Mouse (Mus musculus) left cerebral cortex, adult 11 months (tissue): Measurements from ENCODE around the gene BC049715.
"Not testable (repeated sequence)": the region's sequence is repeated elsewhere in the genome, so short reads cannot be mapped to it uniquely, and the experiment has no call there.

ENCODE experiments used
- DNase-seq: peaks from one replicate; pipeline ENCODE4 v3.0.0; 2022; ENCODE audit warnings: low spot score

Gene BC049715

GRCm38 (mm10) chr6:136852348-136852747, 24.9 kb downstream of the BC049715 start:
- no peak for DNase-seq

DNA sequence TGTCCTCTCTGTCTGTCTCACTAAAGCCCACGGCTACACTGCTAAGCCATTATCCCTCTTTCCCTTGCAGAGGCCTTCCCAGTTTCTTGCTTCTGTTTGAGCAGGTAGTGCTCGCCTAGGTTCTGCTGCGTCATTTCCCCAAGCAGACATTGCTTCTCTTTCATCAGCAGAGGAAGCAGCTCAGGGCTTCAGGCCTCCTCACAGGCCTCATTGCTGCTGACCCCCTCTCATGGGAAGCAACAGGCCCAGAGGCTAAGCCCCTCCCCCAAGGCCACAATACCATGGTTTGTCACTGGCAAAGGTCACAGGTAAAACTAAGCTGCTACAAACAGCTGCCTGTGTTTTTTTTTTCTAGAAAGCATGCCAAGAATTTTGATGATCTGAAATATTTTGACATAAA, 25.3 kb downstream of the BC049715 start:
- no peak for DNase-seq

DNA sequence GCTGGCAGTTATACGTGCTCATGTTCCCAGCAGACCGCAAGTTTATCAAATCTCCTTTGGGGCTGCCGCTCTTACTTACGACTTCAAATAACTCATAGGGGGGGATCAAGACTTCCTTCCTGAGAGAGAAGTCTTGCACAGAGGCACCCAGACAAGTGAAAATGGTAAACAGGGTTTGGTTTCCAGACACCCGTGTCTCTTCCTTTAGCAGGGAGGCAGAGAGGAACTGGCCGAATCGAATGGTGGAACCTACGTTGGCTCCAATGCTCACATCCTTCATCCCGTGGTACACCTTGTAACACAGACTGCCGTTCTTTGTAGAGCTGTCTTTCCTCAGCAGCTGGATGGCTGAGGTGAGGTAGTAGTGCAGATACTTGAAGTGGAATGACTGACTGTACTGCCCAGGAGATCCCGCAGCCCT, 26.9 kb downstream of the BC049715 start:
- no peak for DNase-seq

DNA sequence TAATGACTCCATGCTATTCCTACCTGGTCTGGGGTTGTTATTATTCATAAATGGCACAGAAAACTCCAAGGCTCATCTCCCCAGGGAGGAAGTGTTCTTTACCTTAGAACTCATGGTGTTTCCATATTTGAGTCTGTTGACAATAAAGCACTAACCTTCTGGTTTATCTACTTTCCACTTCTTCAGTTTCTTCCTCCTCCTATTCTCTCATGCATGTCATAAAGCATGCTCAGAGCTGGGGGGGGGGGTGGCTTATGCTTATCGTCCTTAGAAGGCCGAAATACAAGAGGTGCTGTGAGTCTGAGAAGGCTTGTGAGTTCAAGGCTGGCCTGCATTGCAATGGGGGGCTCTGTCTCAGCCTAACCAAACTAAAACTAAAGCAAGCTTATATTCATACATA, 27.8 kb downstream of the BC049715 start:
- DNase-seq, result no peak

GRCm38 (mm10) chr6:136856071-136856636, 28.7 kb downstream of the BC049715 start:
- no peak for DNase-seq

DNA sequence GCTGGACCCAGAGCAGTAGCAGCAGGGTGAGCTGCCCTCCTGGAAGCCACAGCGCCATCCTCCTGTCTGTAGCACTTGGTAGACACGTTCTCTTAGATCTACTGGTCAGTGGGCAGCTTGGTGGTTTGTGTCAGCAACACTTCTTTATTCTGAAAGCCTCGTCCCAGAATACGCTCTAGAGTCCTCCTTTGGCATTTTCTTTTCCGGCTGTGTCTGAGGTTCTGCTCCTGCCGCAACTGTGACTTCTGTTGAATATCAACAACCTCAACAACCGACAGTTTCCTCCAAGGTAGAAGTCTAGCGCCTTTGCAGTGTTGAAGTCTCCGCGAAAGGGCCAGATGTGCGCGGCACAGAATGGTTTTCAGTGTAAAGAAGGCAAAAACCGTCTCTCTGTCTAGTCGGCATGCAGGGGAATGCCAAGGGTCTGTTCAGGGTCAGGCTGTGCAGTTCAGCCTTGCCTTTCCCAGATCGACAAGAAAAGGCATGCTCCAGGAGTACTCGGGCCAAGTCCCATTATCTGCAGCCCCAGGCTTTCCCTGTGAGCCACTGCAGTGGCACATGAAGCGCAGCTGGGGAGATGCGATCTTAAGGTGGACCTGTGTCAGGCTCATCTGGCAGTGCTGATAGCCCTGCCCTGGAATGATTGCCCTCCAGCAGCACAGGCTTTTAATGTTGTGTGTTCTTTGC, 29.9 kb downstream of the BC049715 start, which contains the start of gene Art4:
TSS of gene Art4 (minus strand) at position 548 of the 687 bp plus-strand sequence.
- no peak for DNase-seq

DNA sequence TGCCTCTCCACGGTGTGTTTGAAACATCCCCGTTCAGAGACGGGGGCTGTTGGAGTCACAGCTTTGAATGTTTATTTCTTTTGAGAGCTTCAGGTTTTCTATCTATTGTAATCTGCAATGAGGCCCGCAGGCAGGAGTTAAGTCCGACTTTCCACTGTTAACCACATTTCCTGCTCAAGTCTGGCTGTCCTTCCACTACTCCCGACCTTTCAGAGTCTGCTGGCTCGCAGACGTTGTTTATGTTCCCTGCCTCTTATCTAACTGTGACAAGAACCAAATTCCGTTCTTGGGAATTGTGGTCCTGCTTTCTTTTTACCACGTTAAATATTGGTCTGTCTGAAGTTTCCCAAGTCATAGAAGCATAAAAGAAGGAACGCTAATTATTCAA, 30.4 kb downstream of the BC049715 start:
- DNase-seq, result no peak

GRCm38 (mm10) chr6:136858420-136858819, 31.0 kb downstream of the BC049715 start:
- no peak for DNase-seq

DNA sequence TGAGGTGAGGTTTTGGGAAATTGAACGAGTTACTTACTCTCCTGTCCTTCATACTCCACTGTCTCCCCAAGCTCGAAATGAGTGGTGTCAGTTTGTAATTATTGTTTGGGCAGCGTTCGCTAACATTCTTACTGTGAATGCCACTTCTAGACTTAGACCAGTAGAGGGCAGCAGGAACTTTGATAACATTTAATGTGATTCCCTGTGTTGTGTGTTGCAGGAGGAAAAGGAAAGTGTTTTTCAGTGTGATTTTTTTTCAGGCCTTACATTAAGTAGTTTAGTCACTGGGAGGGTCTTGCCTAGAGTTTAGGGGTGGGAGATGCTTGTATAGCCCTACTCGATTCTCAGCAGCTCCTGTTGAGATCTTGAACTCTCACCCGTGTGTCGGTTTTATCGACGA, 33.6 kb downstream of the BC049715 start:
- DNase-seq, result no peak

- DNase-seq, result no peak
Observed at GRCm38 (mm10) chr6:136865360-136865759, 37.9 kb downstream of the BC049715 start.

DNA sequence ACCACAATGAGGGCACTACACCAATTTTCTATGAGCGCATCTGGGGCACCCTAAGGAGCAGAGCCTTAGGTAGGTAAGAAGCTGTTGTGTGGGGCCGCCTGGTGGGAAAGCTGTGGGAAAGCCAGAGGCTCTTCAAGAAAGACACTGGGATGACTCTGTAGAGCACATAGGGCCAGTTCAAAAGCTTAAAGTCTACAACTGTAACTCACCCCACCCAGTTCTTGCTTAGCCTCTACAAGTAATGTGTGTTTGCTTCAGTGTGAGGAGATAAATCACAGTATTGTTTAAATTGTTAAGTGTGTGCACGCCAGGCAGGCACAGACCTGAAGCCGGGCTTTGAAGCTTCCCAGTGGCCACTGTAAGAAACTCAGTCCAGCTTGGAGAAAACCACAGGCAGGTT, 38.7 kb downstream of the BC049715 start:
- DNase-seq, result no peak

GRCm38 (mm10) chr6:136868921-136869320, 41.5 kb downstream of the BC049715 start:
- DNase-seq, result no peak

- DNase-seq, result no peak
Observed at GRCm38 (mm10) chr6:136874599-136874998, 47.2 kb downstream of the BC049715 start.

DNA sequence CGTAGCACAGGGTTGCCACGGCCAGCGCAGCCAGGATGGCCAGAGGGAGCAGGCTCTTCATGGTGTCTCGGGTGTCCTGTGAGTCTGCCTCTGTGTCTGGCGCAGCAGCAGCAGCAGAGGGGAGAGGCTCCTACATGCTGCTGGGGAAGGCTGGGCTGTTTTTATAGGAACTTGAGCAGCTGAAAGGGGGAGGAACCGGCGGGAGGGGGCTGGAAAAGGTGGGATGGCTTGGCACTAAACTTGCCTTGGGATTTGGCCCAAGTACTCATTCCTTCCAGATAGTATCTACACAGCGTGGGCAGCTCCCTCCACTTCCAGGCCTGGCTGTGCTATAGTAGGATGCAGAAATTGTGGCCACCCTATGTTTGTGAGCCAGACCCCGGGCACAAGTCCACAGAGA, 48.2 kb downstream of the BC049715 start, which contains the start of gene Mgp:
TSS of gene Mgp (minus strand) at position 154 of the 400 bp plus-strand sequence.
- peak; percentile 10 for DNase-seq

DNA sequence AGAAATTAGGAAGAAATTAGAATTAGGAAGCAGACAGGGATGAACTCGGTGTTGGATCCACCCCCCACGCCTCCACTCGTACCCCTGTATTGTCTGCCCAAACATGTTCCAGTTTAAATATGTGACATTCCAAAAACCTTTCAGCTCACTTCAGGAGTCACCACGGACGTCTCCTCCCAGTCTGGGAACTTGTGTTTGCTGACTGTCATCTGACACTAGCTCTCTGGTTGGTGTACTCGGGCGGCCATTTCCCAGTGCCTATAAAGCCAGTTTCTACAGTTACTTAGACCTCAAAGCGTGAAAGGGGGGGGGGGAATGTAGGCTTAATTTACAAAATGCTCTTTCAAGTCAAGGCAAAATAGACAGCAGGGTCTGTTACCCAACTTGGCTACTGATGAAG, 54.3 kb downstream of the BC049715 start:
- no peak for DNase-seq

DNA sequence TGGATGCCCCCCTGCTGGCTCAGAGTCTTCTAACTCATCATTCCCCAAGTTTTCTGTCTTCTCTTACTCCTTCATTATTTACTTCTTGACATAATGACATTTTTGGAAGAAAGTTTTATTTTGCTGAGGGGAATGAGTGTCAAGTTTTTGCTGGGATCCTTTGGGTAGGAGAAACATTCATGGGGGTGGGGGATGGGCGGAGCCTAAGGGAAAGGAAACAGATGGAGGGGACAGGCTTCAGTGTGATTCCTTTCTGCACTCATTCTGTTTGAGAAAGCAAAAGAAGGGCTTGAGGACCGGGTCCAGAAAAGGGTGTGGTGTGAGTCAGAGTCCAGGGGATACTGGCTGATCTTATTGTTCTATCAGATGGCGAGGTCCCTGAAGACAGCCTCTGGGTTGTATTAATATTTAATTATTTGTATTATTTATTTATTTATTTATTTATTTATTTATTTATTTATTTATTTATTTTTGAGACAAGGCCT, 56.0 kb downstream of the BC049715 start:
- DNase-seq, result no peak

- DNase-seq, result no peak
Observed at GRCm38 (mm10) chr6:136883961-136884360, 56.5 kb downstream of the BC049715 start.

GRCm38 (mm10) chr6:136884766-136885165, 57.3 kb downstream of the BC049715 start:
- DNase-seq, result not testable (repeated sequence)

- no peak for DNase-seq
Observed at GRCm38 (mm10) chr6:136887854-136888253, 60.4 kb downstream of the BC049715 start.

- no peak for DNase-seq
Observed at GRCm38 (mm10) chr6:136889067-136889466, 61.6 kb downstream of the BC049715 start.

DNA sequence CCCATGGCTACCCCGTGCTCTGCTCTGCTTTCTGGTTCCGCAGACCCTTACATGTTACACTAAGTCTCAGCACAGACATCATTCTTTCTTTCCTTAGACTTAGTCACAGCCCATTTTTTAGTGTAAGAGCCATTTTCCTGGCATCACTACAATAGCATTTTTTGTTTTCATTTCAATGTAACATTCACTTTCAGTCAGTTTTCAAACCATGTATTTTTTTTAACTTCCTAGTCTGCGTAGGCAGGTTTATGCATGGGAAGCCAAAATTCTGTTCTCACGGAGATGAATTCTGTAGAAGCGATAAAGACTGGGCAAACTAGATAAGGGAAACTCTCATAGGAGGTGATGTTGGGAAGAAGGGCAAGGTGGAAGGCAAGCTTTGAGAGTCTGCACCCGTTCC, 62.1 kb downstream of the BC049715 start:
- DNase-seq, result no peak
